Mouse (Mus musculus) lung, postnatal 14 days (tissue): ENCODE data around the gene Edrf1.

Experiments used
- DNase-seq: peaks from one replicate; pipeline ENCODE4 v3.0.0; 2021

Gene Edrf1

DNA sequence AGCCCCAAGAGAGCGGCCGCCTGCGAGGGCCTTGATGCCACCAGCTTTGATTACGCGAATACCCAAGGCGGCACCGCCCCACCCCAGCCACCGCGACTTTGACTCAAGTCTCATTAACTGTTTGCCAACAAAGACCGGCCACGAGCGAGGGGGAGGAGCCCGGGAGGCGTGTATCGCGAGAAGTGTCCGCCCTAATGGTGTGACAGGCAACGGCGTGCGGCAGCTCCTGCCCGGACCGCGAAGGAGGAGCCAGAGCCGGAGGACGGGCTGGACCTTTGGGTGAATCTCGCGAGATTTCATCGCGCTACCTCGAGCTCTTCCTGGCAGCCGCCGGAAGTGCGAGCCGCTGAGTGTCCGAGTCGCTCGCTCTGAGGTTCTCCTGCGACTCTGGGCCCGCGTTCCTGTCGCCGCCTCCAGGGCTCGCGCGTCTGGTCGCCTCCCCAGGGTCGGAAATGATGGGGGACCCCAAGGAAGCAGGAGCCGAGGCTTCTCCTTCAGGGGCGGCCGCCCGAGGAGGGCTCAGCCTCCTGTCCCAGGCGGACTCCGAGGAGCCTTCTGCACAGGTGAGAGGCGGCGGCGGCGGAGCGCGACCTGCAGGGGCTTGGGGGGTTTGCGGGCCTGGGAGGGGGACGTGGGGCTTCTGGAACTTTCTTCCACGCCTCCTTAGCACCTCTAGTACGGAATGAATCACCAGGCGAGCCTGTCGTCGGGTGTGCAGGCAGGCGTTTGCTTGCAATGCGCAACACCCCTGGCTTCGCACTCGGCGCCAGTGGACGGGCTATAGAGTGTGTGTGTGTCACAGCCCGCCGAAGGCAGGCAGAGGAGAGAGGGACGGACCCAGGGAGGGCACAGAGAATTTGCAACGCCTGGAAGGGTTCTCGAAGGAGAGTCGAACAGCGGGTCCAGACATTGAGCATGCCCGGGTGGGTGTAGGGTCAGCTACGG lies at the start of gene Edrf1:
Gene Edrf1 (plus strand): TSS at position 183 of the 945 bp plus-strand sequence.
- peak; percentile 98 for DNase-seq

DNA sequence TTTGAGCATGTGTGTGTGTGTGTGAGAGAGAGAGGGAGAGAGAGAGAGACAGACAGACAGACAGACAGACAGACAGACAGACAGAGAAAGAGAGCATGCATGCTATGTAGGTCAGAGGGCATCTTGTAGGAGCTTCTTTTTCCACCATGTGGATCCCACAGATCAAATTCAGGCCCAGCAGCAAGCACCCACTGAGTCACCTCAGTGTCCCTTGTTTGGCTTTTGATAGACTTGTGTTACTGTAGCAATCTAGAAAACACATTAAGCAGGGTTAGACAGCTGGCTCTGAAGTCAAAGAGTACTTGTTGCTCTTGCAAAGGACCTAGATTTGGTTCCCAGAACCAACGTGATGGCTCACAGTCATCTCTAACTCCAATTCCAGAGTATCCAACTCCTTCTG lies 45.6 kb upstream of the Edrf1 start:
- no peak for DNase-seq

DNA sequence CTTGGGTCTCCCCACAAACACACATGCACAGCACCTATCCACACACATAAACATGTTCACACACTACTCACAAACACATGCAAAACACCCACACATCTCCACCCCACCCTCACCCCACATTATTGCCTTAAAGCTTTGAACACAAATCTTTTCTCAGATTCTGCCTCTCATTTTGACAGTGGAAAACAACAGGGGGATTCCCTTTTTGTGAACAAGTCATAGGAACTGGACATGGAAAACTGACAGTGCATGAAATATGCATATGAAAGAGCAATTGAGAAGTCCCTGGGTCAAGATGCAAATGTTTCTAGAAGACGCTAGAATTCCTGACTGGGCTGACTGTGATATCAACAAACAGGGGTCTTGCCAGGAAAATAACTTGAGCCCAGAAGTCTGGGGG lies 36.8 kb upstream of the Edrf1 start:
- DNase-seq, result no peak

DNA sequence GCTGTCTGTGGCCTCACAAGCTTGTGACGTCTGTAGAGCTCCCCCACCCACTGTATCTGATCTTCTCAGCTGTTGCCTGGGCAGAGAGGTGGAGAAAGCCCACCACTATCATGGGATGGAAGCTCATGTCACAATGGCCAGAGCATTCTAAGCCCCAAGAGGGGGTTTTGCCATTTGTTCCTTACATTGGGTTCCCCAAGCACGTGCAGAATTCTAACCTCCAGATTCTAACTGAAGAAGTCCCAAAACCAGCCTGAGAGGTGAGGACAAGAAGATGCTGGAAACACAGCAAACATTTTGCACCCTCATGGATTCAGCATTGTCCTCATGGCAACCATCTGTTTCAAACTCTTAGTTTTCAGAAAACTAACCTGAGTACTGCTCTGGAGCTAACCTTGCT lies 35.3 kb upstream of the Edrf1 start, which contains the start of gene Tex36:
Gene Tex36 (minus strand): TSS at position 101 of the 400 bp plus-strand sequence.
- no peak for DNase-seq

DNA sequence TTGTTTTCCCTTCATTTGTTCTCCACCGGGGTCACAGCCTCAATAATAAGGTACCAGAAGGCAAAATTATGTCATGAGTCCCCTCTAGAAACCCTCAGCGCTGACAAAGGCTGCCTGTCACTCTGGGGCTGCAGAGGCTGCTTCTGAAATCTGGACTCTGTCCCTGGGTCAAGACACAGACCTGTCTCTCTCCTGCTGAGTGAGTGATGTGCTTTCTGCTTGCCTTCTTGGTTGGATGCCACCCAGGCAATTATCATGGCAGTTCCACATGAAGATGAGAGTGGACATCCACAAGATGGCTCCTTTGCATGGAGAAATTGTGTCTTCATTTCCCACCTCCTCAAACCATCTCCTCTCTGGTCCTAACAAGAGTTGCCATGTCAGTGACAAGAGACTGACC lies 34.2 kb upstream of the Edrf1 start:
- no peak for DNase-seq

DNA sequence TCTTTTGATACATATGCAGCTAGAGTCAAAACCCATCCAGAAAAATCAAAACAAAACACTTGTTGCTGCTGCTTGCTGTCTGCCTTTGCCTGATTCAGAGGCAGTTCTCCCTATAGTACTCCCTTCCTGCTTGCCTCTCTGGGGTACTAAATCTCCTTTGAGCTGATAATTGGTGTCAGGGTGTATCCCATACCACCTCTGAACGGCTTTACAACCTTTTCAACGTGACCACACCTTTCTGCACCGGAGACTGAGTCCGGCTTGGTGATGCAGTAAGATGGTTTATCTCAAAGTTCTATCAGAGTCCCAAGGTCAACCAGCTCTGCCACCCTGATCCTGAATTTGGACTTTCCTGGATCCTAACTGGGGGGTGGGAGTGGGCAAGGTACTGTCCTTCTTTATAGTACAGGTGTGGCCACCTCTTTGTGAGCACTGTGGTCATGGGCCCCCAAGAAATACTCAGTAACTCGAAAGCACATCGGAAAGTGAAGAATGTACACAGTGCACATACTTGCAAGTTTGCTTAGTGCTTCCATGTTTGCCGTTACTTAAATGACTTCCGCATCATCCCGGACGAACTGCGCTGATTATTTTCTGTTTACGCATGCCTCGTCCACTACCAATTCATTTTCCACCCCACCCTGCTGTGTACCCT lies 32.8 kb upstream of the Edrf1 start:
- no peak for DNase-seq

DNA sequence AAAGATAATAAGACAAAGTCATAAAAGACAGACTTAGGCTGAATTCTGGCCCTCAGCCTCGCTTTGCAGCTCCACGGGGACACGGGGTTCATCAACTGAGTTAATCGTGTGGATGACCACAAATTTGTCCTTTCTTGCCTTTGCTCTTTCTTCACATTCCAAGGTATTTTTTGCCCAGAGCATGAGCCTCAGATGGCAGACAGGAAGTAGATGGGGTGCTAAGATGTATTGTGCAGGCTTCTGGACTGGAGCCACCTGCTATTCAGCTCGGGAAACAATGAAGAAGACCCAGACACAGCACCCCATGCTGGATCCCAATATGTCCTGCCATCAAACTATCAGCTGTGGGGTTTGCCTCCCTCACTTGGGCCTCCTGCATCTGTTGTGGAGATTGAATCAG lies 30.0 kb upstream of the Edrf1 start:
- no peak for DNase-seq

DNA sequence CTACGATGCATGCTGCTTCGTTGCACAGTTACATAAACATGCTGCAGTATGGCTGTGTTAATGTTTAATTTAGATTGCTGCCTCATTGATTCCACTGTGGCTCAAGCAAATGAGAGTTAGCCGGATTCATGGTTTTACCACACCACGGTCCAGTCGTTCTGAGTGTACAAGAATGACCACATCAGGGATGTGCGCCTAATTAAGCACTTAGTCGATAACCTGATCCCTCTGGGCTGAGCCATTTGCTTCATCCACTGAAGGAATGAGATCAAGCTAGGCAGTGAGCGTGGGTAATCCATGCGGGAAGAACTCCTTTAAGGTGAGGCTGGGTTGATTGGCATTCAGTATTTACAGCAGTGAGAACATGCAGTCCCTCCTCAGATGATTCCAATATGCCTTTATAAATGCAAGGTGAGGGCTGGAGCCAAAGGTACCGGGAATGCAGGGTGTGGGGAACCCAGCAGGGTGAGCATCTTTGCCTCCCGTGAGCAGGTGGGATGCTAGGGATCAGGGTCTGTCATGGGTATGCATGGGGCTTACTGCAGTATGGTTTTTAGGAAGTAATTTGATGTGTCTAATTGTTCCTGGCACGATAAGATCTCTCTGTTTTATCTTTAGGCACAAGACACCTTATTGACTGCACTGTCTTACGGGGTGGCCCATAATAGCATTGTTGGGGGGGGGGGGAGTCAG lies 29.3 kb upstream of the Edrf1 start:
- DNase-seq, result no peak

DNA sequence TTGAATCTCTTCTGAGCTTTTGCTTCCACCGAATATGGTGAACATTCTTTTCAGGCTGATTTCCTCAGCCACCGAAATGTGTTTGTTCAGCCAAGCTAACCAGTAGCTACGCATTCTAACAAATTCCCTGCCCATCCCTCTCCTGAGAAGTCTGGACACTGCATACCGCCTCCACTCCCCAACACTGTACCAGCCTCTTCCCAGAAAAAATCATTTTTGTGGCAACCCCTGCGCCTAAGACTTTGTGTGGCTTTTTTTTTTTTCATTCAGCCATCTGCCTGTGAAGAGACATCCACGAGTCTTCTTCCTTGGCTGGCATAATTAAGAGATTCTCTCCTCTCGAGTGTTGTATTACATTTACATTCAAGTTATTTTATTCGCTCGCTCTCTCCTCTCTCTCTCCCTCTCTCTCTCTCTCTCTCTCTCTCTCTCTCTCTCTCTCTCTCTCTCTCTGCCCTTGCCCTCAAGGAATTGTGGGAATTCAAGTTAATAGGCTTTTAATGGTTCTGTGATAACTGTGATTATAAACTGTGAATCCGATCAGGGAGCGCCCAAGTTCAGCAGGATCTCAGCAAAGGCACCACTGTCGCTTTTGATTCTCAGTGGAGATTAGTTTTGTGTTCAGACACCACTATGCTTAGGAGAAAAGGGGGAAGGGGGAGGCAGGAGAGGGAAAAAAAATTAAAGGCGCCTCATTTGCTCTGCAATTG lies 28.6 kb upstream of the Edrf1 start:
- no peak for DNase-seq

DNA sequence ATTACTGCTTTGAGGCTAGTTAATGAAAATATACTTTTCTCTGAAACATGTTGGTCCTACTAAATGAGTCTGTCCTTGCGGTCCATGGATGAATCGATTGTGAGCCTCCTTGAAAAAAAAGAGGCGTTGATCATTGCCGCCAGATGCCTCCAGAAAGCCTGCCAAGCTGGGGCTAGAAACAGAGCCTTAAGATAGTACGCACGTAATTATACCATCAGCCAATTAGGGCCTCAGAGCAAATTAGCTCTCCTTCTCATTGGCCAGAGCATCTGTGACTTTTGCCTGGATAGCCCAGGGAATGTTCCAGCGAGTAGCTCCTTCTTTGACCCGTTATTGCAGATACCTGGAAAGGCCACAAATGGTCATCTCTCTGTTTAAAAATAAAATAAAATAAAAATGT lies 27.8 kb upstream of the Edrf1 start:
- DNase-seq, result peak; percentile 16

DNA sequence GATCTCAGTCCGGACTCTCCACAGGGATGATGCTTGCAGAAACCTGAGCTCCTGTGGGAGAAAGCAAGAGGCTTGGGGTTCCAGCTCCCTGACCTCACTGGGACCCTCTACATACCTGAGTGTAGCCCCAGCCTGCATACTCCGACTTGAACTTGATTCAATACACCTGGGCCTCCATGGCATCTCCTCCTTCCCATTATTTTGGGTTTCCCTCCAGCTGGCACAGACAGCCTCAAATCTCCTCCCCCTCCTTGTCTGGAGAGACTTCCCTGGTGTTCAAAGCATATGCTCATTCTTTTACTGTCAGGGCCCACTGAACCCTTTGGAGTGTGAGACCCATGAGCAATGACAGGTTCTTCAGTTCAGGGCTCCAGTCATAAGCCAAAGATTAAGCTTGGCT lies 24.4 kb upstream of the Edrf1 start:
- no peak for DNase-seq

DNA sequence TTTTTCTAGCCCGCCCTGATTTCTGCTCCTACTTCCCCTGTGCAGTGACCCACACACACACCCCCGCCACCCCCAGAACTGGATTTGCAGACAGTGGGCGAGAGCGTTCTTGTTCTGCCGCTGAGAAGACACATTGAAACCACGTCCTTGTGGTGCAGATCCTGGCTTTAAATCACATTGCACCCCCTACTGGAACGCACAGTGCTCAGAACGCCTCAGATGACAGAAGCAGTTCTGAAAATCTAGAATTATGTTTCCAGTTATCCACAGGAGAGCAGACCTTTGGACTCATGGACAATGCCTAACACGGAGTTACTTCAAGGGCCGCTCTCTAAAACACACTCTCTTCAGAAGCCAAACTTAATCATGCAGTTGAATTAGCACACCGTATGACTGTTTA lies 16.6 kb upstream of the Edrf1 start:
- no peak for DNase-seq

DNA sequence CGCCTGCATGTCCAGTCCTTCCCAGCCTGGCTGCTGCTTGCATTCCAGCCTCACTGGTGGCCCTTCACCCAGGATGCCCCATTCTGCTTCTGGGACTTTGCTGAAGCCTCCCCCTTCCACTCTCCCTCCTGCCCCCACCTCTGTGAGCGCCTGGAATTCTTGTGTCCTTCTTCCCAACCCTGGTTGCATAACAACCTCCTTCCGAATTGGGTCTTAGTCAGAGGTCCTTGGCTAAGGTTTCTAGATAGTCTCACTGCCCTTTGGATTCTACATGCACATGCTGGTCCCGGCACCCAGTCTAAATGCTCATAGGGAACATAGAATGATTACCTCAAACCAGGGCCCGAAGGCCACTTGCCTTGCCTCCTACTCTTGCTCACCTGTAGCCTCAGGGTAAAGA lies 14.1 kb upstream of the Edrf1 start:
- DNase-seq, result no peak

DNA sequence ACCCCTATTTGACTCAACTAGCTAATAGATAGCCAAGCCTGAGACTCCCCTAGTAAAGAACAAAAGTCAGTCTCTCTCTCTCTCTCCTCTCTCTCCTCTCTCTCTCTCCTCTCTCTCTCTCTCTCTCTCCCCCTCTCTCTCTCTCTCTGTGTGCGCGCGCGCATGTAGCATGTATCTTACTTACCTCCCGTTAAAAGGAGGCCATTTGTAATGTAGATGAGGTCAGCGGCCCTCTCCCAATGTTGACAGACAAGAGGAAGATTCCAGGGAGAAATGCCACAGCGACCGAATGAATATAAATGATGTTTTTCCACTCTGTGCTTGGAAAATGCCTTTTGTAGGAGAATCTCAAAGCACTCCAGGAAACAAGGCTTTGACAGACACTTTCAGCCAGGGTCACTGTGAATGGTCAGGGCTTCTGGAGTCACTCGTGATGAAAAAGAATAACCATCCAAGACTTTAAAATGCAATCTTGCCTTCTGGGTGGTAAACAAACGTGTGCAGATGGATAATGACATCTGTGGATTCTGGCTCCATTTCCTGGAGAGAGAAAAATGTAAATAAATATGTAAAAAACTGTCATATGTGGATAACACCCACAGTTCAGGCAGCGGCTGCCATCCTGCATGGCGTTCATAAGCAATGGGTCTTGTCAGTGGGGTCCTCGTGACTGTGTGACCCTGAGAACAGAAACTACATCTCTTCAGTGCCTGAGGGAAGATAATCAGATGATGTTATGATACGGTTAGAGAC lies 10.0 kb upstream of the Edrf1 start:
- no peak for DNase-seq

DNA sequence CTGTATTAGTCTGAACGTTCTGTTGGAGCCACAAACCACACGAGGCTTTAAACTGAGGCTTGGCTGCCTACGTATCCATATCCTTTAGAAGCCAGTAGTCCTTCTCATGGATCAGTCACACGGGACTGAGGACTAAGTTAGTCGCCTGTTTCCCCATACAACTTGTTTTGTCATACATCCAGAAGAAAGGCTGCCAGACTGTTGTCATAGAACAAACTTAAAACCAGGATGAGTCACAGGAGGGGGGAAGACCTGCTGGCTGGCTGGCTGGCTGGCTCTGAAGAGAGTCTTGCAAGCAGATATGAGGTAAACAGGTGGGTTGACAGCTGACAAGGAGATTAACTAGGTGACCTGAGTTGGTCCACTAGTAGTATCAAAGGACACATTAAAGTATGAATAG lies 6.5 kb upstream of the Edrf1 start:
- no peak for DNase-seq

DNA sequence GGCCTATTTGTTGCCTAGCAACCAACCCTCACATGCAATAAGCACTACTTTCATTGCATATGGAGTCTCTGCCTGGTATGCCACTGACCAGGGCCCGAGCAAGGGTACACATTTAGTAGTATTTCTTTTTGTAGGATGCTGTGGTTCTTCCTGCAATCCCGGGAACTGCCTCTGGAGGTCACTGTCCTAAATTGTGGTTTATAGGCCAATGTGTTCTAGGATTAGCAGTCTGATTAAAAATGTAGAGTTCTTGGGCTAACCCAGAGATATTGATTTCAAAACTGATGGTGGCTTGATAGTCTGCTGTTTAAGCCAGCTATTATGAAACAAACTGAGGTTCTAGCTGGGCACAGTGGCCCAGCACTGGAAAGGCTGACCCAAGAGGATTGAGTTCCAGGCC lies 4.9 kb upstream of the Edrf1 start:
- DNase-seq, result peak; percentile 68

DNA sequence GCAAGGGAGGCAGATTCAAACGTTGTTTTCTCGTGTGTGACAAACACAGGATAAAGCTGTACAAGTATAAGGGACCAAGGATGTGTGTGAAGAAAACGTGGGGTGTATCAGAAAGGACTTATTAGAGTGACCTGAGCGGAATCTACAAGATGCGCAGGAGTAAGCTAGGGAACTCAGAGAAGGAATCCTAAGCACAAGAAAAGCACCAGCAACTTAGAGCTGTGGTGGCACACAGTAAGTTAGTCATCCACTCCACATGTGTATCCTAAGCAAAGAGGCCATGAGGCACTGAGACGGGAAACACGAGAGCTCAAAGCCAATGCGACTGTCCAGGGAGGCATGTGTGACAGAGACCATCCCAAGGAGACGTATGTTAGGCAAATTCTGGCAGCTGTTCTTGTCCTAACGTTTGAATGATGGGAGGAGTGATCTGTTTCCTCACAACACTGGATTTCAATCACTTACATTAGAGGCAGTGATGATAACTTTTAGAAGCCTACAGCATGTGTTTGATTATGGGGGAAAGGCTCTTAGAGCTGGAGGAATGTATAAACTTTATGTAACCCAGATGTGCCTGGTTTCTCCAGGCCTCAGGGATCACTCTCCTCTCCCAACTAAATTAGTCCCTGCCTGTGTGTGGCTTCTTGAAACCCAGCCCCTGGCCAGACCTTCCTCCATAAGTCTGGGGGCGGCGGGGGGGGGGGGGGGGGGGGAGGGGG lies 2.3 kb upstream of the Edrf1 start:
- DNase-seq, result no peak

DNA sequence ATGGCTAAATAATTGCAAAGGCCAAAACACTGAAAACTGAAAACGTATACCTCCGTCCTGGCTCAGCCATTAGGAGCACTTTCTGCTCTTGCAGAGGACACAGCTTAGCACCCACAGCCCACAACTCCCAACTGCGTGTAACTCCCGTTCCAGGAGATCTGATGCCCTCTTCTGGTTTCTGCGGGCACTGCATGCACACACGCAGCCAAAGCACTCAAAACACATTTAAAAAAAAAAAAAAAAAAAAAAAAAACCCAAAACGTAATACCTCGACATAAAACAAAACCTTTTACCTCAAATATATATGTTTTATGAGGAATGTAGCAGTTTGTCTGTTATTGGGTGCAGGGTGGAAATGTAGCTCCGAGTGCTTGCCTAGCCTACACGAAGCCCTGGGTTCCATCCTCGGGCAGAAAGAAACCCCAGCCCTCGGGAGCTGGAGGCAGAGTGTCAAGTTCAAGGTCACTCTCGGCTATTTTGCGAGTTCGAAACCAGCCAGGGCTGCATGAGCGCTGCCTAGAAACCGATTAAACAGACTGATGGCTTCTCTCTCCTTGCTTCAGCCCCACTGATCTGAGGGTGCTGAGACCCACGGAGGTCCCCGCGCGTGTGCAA lies 498 bp upstream of the Edrf1 start:
- peak; percentile 94 for DNase-seq

DNA sequence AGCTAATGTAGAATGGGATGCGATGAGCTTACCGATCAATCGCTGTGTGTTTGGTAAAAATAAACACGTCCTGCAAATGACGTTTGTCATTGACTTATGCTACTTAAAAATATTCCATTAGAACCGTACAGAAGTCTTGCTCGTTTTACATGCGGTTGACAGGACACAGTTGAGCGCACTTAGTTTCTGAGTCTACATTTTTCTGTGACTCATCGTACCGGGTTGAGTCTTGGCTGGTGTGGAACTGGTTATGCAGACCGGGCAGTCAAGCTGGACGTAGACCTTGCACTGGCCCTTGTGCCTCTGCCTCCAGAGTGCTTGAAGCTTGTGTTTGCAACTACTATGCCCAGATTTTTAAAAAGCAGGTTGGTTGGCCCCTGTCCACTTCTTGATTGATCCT lies 963 bp downstream of the Edrf1 start:
- peak; percentile 3 for DNase-seq

DNA sequence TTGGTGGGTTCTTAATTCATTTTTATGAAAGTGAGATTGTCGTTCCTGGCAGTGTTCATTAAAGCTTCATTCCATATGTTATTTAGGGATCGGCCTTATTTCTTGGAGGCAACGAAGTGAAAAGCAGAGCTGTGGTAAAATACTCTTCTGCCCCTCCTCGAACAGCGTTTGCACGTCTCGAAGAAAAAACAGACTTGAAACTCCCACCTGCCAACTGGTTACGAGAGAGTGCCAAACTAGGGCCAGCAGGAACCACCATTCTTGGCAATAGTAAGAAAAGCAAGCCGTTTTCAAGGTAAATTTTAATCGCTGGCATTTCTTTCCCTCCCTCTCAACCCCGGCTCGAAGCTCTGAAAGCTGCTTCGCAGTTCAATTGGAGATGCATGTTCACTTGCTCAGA lies 1.5 kb downstream of the Edrf1 start:
- no peak for DNase-seq

DNA sequence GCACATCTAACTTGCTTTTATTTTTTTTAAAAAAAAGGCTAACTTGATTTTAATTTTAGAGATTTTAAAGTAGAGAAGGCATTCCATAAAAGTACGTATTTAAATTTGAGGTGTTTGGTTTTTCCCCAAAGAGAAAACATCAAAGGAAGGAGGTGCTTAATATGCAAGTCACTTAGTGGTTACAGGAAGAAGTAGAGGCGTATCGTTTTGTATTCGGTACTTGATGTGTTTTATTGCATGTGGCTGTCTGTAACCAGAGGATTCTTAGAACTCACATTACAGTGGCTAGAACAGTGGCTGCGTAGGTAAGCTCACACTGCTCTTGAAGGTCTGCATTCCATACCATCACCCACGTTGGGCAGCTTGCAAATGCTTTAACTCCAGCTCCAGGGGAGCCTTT lies 8.4 kb downstream of the Edrf1 start:
- DNase-seq, result no peak
